Mouse (Mus musculus): ENCODE data around the gene Tnik.

- TF ChIP-seq CTCF (IDR thresholded peaks at IDR 0.05; ENCODE audit: low read depth, low read length) (no peak), EP300 (IDR thresholded peaks at IDR 0.05; ENCODE audit: insufficient read depth, low read depth, low read length) (no peak)
Observed at GRCm38 (mm10) chr3:28325613-28326233, 62.7 kb downstream of the Tnik start.
